Mouse (Mus musculus): ENCODE data around the gene Lmna. TPM values are rescaled to one million over a fixed set of nuclear protein-coding genes. Genes with fewer than 3 reads are reported as not detected.

Lmna gene
- polyA plus RNA-seq, 1 experiment from 2014 or later = 183 TPM

GRCm38 (mm10) chr3:88447676-88448183 is 62.0 kb downstream of the Lmna start:
- Histone ChIP-seq H3K27me3 (no peaks in the 10 kb centered on the region), H3K27ac (no peak overlapping the region; the same call in 1 of the 2 replicates), H3K9me3 (no peaks in the 10 kb centered on the region), H3K4me3 (no peak overlapping the region), H3K9ac (no peak overlapping the region), H3K4me1 (peaks cover 10% of the 10 kb centered on the region), H3K4me2 (replicated peaks) (no peak overlapping the region), H3K36me3 (no peaks in the 10 kb centered on the region)
- ATAC-seq (ENCODE audit: low FRiP score, low read depth) = no peak
- 66% methylated on average over 8 of the region's 8 CpGs for WGBS

GRCm38 (mm10) chr3:88446471-88447123 is 63.2 kb downstream of the Lmna start:
- Histone ChIP-seq H3K27ac (no peak overlapping the region), H3K27me3 (no peaks in the 10 kb centered on the region), H3K4me3 (no peak overlapping the region), H3K4me2 (replicated peaks) (no peak overlapping the region), H3K9me3 (no peaks in the 10 kb centered on the region), H3K9ac (no peak overlapping the region), H3K4me1 (peaks cover 10% of the 10 kb centered on the region), H3K36me3 (no peaks in the 10 kb centered on the region)
- ATAC-seq (ENCODE audit: low FRiP score, low read depth) = no peak
- WGBS = 74% methylated on average over 8 of the region's 8 CpGs

- Histone ChIP-seq H3K9me3 (no peaks in the 10 kb centered on the region), H3K4me3 (no peak overlapping the region), H3K4me1 (peaks cover 20% of the 10 kb centered on the region), H3K27me3 (no peaks in the 10 kb centered on the region), H3K4me2 (replicated peaks) (no peak overlapping the region), H3K36me3 (0 out of 2 replicates have a peak, but pooled peaks cover 3% of the 10 kb centered on the region), H3K9ac (no peak overlapping the region), H3K27ac (no peak overlapping the region)
- no peak for ATAC-seq (ENCODE audit: low FRiP score, low read depth)
- 71% methylated on average over 7 of the region's 7 CpGs for WGBS
Measured at GRCm38 (mm10) chr3:88442888-88443287, 66.9 kb downstream of the Lmna start.

GRCm38 (mm10) chr3:88442488-88442887 is 67.3 kb downstream of the Lmna start:
- H3K4me2 ChIP-seq (replicated peaks) = no peak overlapping the region
- ATAC-seq (ENCODE audit: low FRiP score, low read depth) = no peak
- peaks cover 23% of the 10 kb centered on the region for H3K4me1 ChIP-seq
- H3K4me3 ChIP-seq = no peak overlapping the region
- H3K27me3 ChIP-seq = no peaks in the 10 kb centered on the region
- H3K9me3 ChIP-seq = no peaks in the 10 kb centered on the region
- 80% methylated on average over 12 of the region's 12 CpGs for WGBS
- no peak overlapping the region for H3K27ac ChIP-seq
- 0 out of 2 replicates have a peak, but pooled peaks cover 3% of the 10 kb centered on the region for H3K36me3 ChIP-seq
- no peak overlapping the region for H3K9ac ChIP-seq

GRCm38 (mm10) chr3:88440500-88441381 is 69.0 kb downstream of the Lmna start:
- no peak overlapping the region for H3K9ac ChIP-seq
- 20% methylated on average over 27 of the region's 27 CpGs for WGBS
- H3K27ac ChIP-seq = no peak overlapping the region
- no peaks in the 10 kb centered on the region for H3K27me3 ChIP-seq
- 0 out of 2 replicates have a peak, but pooled peaks cover 3% of the 10 kb centered on the region for H3K36me3 ChIP-seq
- H3K4me2 ChIP-seq (replicated peaks) = peak overlapping the region; percentile 47
- H3K4me1 ChIP-seq = peaks cover 34% of the 10 kb centered on the region
- no peaks in the 10 kb centered on the region for H3K9me3 ChIP-seq
- 0 out of 2 replicates have a peak, but pooled peaks have one; percentile 10 for ATAC-seq (ENCODE audit: low FRiP score, low read depth)
- peak overlapping the region; percentile 7; the same call in 1 of the 2 replicates for H3K4me3 ChIP-seq

GRCm38 (mm10) chr3:88439582-88439981 is 70.2 kb downstream of the Lmna start:
- ATAC-seq (ENCODE audit: low FRiP score, low read depth) = no peak
- Histone ChIP-seq H3K4me1 (peaks cover 34% of the 10 kb centered on the region), H3K27ac (no peak overlapping the region), H3K4me2 (replicated peaks) (no peak overlapping the region), H3K27me3 (no peaks in the 10 kb centered on the region), H3K9ac (no peak overlapping the region), H3K36me3 (0 out of 2 replicates have a peak, but pooled peaks cover 3% of the 10 kb centered on the region), H3K4me3 (no peak overlapping the region), H3K9me3 (no peaks in the 10 kb centered on the region)
- 61% methylated on average over 4 of the region's 4 CpGs for WGBS

- H3K4me2 ChIP-seq (replicated peaks) = peak overlapping the region; percentile 64
Measured at GRCm38 (mm10) chr3:88437454-88437853, 72.3 kb downstream of the Lmna start.

GRCm38 (mm10) chr3:88436395-88437201 is 73.2 kb downstream of the Lmna start:
- Histone ChIP-seq H3K4me2 (replicated peaks) (peak overlapping the region; percentile 64), H3K4me1 (peaks cover 34% of the 10 kb centered on the region), H3K27me3 (no peaks in the 10 kb centered on the region), H3K4me3 (peak overlapping the region; percentile 35), H3K9ac (peak overlapping the region; percentile 54), H3K27ac (peak overlapping the region; percentile 22; the same call in 1 of the 2 replicates), H3K36me3 (0 out of 2 replicates have a peak, but pooled peaks cover 3% of the 10 kb centered on the region), H3K9me3 (no peaks in the 10 kb centered on the region)
- whole genome bisulfite sequencing = 9% methylated on average over 29 of the region's 29 CpGs
- peak; percentile 84 for ATAC-seq (ENCODE audit: low FRiP score, low read depth)

More at GRCm38 (mm10) chr3:88437454-88437853, 72.3 kb downstream of the Lmna start:
- H3K27me3 ChIP-seq = no peaks in the 10 kb centered on the region
- 75% methylated on average over 10 of the region's 10 CpGs for WGBS
- no peak overlapping the region for H3K27ac ChIP-seq
- H3K4me1 ChIP-seq = peaks cover 34% of the 10 kb centered on the region
- 0 out of 2 replicates have a peak overlapping the region, but pooled peaks have one; percentile 19 for H3K9ac ChIP-seq
- no peak for ATAC-seq (ENCODE audit: low FRiP score, low read depth)
- no peaks in the 10 kb centered on the region for H3K9me3 ChIP-seq
- 0 out of 2 replicates have a peak, but pooled peaks cover 3% of the 10 kb centered on the region for H3K36me3 ChIP-seq
- H3K4me3 ChIP-seq = peak overlapping the region; percentile 35

- Histone ChIP-seq H3K4me2 (replicated peaks) (no peak overlapping the region), H3K27me3 (no peaks in the 10 kb centered on the region), H3K4me3 (no peak overlapping the region), H3K36me3 (0 out of 2 replicates have a peak, but pooled peaks cover 3% of the 10 kb centered on the region), H3K4me1 (peaks cover 28% of the 10 kb centered on the region), H3K27ac (no peak overlapping the region), H3K9ac (no peak overlapping the region), H3K9me3 (no peaks in the 10 kb centered on the region)
- ATAC-seq (ENCODE audit: low FRiP score, low read depth) = no peak
- 60% methylated on average over 10 of the region's 10 CpGs for WGBS
Measured at GRCm38 (mm10) chr3:88435515-88435914, 74.2 kb downstream of the Lmna start.

All from limb, embryonic 13.5 days (tissue).